Mouse (Mus musculus): ENCODE results near the gene Atxn2. TPM values are rescaled to one million over a fixed set of nuclear protein-coding genes. Genes with fewer than 3 reads are reported as not detected.
A peak's percentile ranks its signal among the peaks of the same experiment; 100 is the strongest.

The Atxn2 gene
- total and polyA plus RNA-seq, 3 experiments = 146 to 229 (median 218) TPM

DNA sequence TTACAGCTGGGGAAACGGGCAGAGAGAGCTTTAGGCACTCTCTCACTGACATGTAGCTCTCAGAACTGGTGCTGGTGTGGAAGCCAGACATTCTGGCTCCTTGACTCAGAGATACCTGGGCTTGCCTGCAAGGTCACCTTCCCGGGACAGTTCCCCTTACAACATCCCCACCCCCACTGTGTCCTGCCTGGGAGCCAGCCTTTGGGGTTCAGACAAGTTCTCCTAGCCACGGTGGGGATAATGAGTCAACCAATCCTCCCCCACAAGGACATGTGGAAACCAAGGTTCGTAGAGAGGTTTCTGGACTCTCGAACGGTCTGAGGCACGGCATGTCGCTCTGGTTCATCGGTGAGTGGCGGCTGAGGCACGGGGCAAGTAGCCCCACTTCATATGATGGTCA, 145.6 kb downstream of the Atxn2 start:
- DNase-seq = peak; percentile 57

DNA sequence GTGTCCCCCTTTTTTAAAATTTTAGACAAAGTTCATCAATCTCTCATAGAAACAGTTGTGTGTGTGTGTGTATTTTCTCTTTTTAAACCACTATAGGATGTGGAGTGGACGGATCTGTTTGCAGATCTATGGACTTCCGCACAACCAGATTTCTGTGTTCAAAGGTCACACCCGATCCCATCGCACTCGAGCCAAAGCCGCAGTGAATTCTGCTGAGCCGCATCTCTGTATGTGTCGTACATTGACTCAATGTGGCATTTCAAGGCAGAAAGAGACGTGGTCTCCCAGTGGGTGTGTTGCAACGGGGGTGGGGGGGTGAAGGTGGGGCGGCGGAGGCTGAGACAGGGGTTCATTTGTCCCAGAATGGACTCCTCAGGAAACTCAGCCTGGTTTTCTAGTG, 147.3 kb downstream of the Atxn2 start:
- DNase-seq = no peak

DNA sequence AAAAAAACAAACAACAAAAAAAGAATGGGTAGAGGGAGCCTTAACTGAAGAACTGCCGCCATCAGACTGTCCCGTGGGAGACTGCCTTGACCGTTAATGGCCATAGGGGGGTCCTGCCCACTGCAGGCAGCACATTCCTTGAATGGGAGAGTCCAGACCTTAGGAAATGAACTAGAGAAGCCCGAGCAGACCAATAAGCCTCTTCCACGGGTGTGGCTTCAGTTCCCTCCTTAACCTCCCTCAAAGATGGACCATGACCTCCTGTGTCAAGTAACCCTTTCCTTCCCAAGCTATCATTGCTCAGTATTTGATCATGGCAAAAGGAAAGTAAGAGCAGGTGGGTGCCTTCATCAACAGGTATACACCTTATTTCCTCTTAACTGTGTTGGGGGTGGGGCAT, 150.8 kb downstream of the Atxn2 start:
- DNase-seq = no peak

DNA sequence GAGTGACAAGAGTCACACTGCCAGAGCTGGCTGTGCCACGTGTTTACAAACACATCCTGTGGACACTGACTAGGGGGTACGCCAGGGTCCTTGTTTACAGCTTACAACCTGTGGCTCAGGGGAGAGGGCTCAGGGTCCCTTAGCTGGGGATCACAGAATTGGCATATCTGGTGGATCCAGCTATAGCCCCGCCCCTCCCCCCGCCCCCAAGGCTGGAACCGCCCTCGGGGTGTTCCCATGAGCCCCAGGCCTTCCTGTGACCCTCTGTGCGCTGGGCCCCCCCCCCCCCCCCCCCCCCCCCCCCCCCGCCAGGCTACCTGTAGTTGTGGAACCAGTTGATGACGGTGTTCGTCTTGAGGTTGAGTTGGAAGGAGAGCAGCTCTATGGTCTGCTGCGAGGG, 153.2 kb downstream of the Atxn2 start:
- no peak for DNase-seq

Small RNA genes lying within 50 kb of the gene (microRNA-seq; reads per million reads assigned to microRNA genes)
- 2.2 to 4.5 reads per million in 2 experiments for gene Mir7031

Other genes starting within 250 kb of the Atxn2 start
- gene Adam1b, start 207.9 kb upstream of the Atxn2 start, total RNA-seq (2021) = not detected
- gene Adam1b, start 207.9 kb upstream of the Atxn2 start, polyA plus RNA-seq (2012; rRNA removed) = not detected in 2 replicates
- 1 to 10 TPM; 3.5 to 4.2 TPM for gene Adam1a, start 165.9 kb upstream of the Atxn2 start, total RNA-seq (2021)
- gene Adam1a, start 165.9 kb upstream of the Atxn2 start, polyA plus RNA-seq (2012; rRNA removed) = 4.6 TPM in 2 replicates
- gene Gm42878, start 165.9 kb upstream of the Atxn2 start, total RNA-seq (2021) = not detected
- gene Gm42878, start 165.9 kb upstream of the Atxn2 start, polyA plus RNA-seq (2012; rRNA removed) = not detected in 2 replicates
- gene Mapkapk5, start 165.4 kb upstream of the Atxn2 start, total RNA-seq (2021) = 10 to 100 TPM; 63.5 to 96.5 TPM
- gene Mapkapk5, start 165.4 kb upstream of the Atxn2 start, polyA plus RNA-seq (2012; rRNA removed) = 18.9 and 20.1 TPM in 2 replicates
- 1,000 to 10,000 TPM; 1,066 to 2,347 TPM for gene Aldh2, start 117.5 kb upstream of the Atxn2 start, total RNA-seq (2021)
- 3,430 and 6,143 TPM in 2 replicates for gene Aldh2, start 117.5 kb upstream of the Atxn2 start, polyA plus RNA-seq (2012; rRNA removed)
- 10 to 100 TPM; 19.4 to 23.5 TPM for gene Acad12, start 92.4 kb upstream of the Atxn2 start, total RNA-seq (2021)
- 14.1 and 14.5 TPM in 2 replicates for gene Acad12, start 92.4 kb upstream of the Atxn2 start, polyA plus RNA-seq (2012; rRNA removed)
- 10 to 100 TPM; 23.1 to 25.4 TPM for gene Acad10, start 50.8 kb upstream of the Atxn2 start, total RNA-seq (2021)
- 9.8 and 10.0 TPM in 2 replicates for gene Acad10, start 50.8 kb upstream of the Atxn2 start, polyA plus RNA-seq (2012; rRNA removed)
- 10 to 100 TPM; 52.4 to 60.5 TPM for gene Brap, start 50.8 kb upstream of the Atxn2 start, total RNA-seq (2021)
- gene Brap, start 50.8 kb upstream of the Atxn2 start, polyA plus RNA-seq (2012; rRNA removed) = 14.7 and 17.0 TPM in 2 replicates
- gene Sh2b3, start 126.3 kb downstream of the Atxn2 start, total RNA-seq (2021) = 10 to 100 TPM; 28.8 to 32.1 TPM
- 138 and 147 TPM in 2 replicates for gene Sh2b3, start 126.3 kb downstream of the Atxn2 start, polyA plus RNA-seq (2012; rRNA removed)
- 1 to 10 TPM; 5.6 to 9.2 TPM for gene Pheta1, start 137.6 kb downstream of the Atxn2 start, total RNA-seq (2021)
- 24.3 and 27.4 TPM in 2 replicates for gene Pheta1, start 137.6 kb downstream of the Atxn2 start, polyA plus RNA-seq (2012; rRNA removed)